Mouse (Mus musculus) gastrocnemius, postnatal 10 days (tissue): ENCODE measurements around the gene C1qtnf6. TPM values are rescaled to one million over a fixed set of nuclear protein-coding genes. Genes with fewer than 3 reads are reported as not detected.

Experiments used
- DNase-seq: peaks from one replicate; pipeline ENCODE4 v3.0.0; 2021; ENCODE audit warnings: mixed read lengths
- total RNA-seq, 2 experiments: library from RNA; stranded (reverse); gene quantifications; 2 replicates each; pipeline ENCODE4 v1.2.3; 2021

C1qtnf6 gene
- total RNA-seq, 2 experiments from 2014 or later = 53.5 to 58.3 TPM

- no peak for DNase-seq
Observed at GRCm38 (mm10) chr15:78546060-78546459, 14.8 kb upstream of the C1qtnf6 start.

- no peak for DNase-seq
Observed at GRCm38 (mm10) chr15:78544561-78545001, 13.4 kb upstream of the C1qtnf6 start, which contains the start of gene Sstr3. TSS of gene Sstr3 (minus strand) at chr15:78544685.

- no peak for DNase-seq
Observed at GRCm38 (mm10) chr15:78544041-78544440, 12.8 kb upstream of the C1qtnf6 start.

GRCm38 (mm10) chr15:78542767-78543303, 11.6 kb upstream of the C1qtnf6 start:
- DNase-seq = no peak

- DNase-seq = no peak
Observed at GRCm38 (mm10) chr15:78542098-78542766, 11.0 kb upstream of the C1qtnf6 start.

- peak; percentile 8 for DNase-seq
Observed at GRCm38 (mm10) chr15:78541606-78542005, 10.4 kb upstream of the C1qtnf6 start.

- no peak for DNase-seq
Observed at GRCm38 (mm10) chr15:78541036-78541435, 9.8 kb upstream of the C1qtnf6 start.

GRCm38 (mm10) chr15:78535723-78536421, 4.7 kb upstream of the C1qtnf6 start:
- DNase-seq = no peak

GRCm38 (mm10) chr15:78533346-78533835, 2.2 kb upstream of the C1qtnf6 start:
- DNase-seq = no peak

- no peak for DNase-seq
Observed at GRCm38 (mm10) chr15:78532566-78533345, 1.5 kb upstream of the C1qtnf6 start.

GRCm38 (mm10) chr15:78531901-78532469, 769 bp upstream of the C1qtnf6 start:
- peak; percentile 99 for DNase-seq

- DNase-seq = peak; percentile 15
Observed at GRCm38 (mm10) chr15:78531451-78531720, 170 bp upstream of the C1qtnf6 start.

GRCm38 (mm10) chr15:78530141-78530540, 1.1 kb downstream of the C1qtnf6 start:
- DNase-seq = peak; percentile 19

- peak; percentile 73 for DNase-seq
Observed at GRCm38 (mm10) chr15:78529428-78529990, 1.7 kb downstream of the C1qtnf6 start.

GRCm38 (mm10) chr15:78528726-78529411, 2.3 kb downstream of the C1qtnf6 start:
- DNase-seq = peak; percentile 28

GRCm38 (mm10) chr15:78527973-78528372, 3.2 kb downstream of the C1qtnf6 start:
- peak; percentile 28 for DNase-seq

GRCm38 (mm10) chr15:78524163-78524562, 7.1 kb downstream of the C1qtnf6 start:
- no peak for DNase-seq

GRCm38 (mm10) chr15:78521892-78522291, 9.3 kb downstream of the C1qtnf6 start:
- DNase-seq = no peak

- DNase-seq = no peak
Observed at GRCm38 (mm10) chr15:78521331-78521730, 9.9 kb downstream of the C1qtnf6 start.

GRCm38 (mm10) chr15:78520112-78520715, 11.0 kb downstream of the C1qtnf6 start:
- peak; percentile 35 for DNase-seq

GRCm38 (mm10) chr15:78518221-78518620, 13.0 kb downstream of the C1qtnf6 start:
- no peak for DNase-seq
